Mouse (Mus musculus) heart, adult 2 months (tissue): ENCODE results near the gene F830045P16Rik.

ENCODE experiments used
- CTCF ChIP-seq: fragments of 200-600 bp; IDR thresholded peaks from 2 replicates; pipeline ENCODE4 v1.8.1; 2022; ENCODE audit warnings: antibody characterized with exemption, mild to moderate bottlenecking, moderate library complexity
- EP300 ChIP-seq: fragments of 200-500 bp; IDR thresholded peaks from 2 replicates; pipeline ENCODE4 v1.6.1; 2011; ENCODE audit warnings: low read depth, low read length, control low read depth; ENCODE audit not compliant: insufficient read depth
- POLR2A ChIP-seq: fragments of 200-500 bp; IDR thresholded peaks from 2 replicates; pipeline ENCODE4 v1.6.1; 2011; ENCODE audit warnings: mild to moderate bottlenecking, low read depth, low read length, control low read depth; ENCODE audit not compliant: insufficient read depth

- TF ChIP-seq EP300 (no peak), CTCF (no peak), POLR2A (no peak)
Observed at GRCm38 (mm10) chr2:129584905-129585304, 48.5 kb upstream of the F830045P16Rik start.
